Mouse (Mus musculus) retina, postnatal 1 day (tissue): ENCODE data around the gene Abcc12.

Experiments used
- DNase-seq: peaks from one replicate; pipeline ENCODE4 v3.0.0-alpha.2; 2012

Gene Abcc12

GRCm38 (mm10) chr8:86501341-86501740 lies 79.1 kb downstream of the Abcc12 start:
- DNase-seq = no peak

DNA sequence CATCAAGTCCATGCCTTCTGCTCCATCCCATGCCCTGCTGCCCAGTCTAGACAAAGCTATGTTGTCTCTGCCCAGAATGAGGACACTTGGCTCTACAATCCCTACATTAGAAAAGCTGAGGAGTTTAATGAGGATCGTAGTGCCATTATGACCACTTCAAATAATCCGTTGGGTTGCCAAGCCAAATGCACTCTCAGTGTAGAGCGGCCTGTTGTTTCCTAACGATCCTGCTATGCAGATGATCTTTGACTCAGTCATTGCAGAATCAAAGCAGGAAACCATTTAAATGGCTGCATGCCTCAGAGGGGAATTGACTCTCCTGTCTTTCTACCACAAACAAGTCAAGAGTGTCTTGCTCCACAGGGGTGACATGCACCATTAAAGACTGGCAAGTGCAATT lies 85.4 kb downstream of the Abcc12 start:
- no peak for DNase-seq

GRCm38 (mm10) chr8:86493841-86494240 lies 86.6 kb downstream of the Abcc12 start:
- no peak for DNase-seq

GRCm38 (mm10) chr8:86485411-86485810 lies 95.1 kb downstream of the Abcc12 start:
- DNase-seq = no peak

GRCm38 (mm10) chr8:86484244-86484643 lies 96.2 kb downstream of the Abcc12 start:
- no peak for DNase-seq

DNA sequence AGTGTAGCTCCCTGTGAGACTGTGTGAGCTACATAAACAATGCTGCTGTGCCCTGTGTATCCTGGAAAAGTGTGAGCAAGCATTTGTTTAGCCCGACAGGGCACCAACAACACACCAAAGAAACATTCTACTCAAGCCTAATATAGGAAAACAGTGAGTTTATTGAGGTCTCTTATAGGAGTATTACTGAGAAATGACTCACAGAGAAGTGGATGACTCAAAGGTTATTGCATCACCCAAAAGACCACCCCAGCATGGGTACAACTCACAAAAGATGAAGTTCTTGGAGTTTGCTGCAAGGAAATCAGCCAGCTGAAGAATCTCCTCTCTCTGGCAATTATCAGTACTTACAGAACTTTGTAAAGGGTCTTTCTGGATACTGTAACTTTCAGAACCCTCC lies 98.4 kb downstream of the Abcc12 start:
- no peak for DNase-seq

DNA sequence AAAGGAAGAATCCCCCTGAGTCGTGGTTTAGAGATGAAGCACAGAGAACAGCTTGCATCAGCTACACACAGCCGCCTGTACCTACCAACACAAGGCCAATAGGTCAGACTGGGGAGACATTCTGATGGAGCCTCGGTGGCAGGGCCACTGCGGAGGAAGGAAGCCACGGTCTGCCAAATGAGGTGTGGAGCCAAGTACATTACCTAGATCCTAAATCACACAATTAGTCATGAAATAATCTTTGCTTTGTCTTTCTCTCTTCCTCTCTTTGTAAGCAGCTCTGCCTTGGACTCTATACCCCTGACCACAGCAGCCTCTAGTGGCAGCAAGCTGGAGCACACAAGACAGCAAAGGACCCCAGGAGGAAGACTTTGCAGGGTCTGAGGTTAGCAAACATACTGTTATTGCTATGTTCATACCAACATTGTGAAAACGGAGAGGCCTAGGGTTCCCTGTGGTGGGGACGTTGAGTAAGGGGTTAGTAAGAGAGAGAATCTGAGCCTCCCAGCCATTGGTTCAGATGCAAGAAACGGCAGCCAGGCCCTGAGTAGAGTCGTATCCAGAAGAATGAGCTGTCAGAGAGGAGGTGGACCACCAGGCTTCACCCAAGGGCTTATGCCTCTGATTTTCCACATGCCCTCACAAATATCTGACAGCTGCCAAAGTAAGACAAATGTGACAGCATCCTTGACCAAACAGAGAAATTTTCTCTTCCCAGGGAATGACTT lies 104.6 kb downstream of the Abcc12 start:
- peak; percentile 63 for DNase-seq

DNA sequence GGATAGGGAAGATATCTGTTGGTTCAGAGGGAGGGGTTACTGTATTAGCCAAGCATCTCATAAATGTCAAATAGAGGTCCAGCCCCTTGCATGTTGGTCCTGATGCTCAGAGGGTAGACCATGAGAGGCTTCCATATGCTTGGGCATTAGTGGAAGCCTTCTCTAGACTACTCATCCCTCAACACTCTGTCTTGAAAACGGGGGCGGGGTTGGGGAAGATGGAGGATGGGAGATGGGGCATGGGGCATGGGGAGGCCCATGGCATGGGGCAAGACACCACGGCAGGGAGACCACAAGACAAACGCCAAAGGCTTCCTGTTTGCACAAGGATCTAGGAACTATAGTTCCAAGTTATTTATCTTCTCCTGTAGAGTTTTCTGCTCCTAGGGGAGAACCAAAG lies 106.0 kb downstream of the Abcc12 start:
- DNase-seq = no peak

- peak; percentile 5 for DNase-seq
Measured at GRCm38 (mm10) chr8:86473121-86473520, 107.4 kb downstream of the Abcc12 start.

DNA sequence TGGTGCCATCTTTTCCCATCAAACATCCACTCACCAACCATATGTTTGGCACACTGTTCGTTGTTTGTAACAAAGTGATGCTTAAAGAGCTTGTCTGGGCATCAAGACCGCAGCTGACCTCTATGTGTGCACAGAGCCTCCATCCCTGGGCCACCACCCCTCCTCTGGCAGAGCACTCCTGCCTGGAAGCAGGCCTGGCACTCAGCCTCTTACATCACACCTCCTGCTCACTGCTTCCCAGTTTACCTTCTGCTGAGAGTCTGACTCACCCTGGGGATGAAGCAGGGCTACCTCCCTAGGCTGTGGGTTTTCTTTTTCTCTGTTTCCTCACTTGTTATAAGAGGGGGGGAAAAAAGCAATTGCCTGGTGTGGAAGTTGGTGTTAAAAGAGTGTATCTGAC lies 109.8 kb downstream of the Abcc12 start:
- no peak for DNase-seq

- no peak for DNase-seq
Measured at GRCm38 (mm10) chr8:86463215-86463614, 117.3 kb downstream of the Abcc12 start.

DNA sequence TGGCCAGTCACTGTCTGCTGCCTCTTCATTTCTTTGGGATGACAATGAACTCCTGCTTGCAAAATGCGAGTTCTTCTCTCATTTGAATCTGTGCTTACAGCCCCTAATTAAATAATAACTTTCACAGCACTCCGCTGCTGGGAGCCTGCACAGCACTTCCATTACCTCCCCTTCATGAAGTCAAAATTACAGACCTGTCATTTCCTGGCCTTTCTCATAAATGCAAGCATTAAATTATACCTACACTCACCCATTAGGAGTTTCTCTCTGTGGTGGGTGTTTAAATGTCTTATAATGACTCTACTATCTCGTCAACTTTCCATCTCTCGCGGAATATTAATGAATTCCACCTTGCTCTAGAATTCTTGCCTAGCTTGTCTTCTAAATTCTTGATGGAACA lies 120.1 kb downstream of the Abcc12 start:
- DNase-seq = no peak

DNA sequence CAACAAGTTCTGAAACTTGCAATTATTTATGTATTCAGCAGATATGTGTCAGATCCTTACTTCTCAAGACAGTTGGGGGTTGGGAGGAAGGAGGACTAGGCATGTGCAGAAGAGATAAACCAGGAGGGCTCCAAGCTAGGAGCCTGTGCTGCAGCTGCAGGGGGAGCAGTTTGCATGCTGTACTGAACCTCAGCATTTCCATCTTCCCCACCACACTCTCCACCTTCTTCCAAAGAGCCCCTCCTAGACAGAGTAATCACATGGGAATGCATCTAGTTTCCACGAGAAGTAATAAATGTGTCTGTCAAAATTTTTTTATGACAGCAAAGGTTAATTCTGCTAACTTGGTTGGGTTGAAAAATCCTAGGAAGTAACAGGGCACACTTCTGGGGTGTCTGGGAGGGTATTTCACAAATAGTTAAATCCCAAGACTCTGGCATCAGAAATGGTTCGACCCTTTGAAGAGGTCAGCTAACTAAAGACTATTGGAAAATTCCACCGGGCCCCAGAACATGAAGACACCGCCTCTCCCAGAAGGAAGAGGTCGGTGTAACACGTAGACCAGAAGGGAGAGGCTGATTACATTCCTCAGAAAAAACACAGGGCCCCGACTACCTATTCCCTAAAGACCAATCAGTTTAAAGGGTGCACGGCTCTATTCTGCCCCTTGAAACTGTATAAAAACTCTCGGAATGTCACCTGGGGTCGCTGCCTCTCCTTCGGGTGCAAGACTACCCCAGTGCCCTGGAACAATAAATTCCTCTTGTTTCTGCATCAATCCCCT lies 126.6 kb downstream of the Abcc12 start:
- no peak for DNase-seq

GRCm38 (mm10) chr8:86449870-86450515 lies 130.5 kb downstream of the Abcc12 start:
- no peak for DNase-seq

DNA sequence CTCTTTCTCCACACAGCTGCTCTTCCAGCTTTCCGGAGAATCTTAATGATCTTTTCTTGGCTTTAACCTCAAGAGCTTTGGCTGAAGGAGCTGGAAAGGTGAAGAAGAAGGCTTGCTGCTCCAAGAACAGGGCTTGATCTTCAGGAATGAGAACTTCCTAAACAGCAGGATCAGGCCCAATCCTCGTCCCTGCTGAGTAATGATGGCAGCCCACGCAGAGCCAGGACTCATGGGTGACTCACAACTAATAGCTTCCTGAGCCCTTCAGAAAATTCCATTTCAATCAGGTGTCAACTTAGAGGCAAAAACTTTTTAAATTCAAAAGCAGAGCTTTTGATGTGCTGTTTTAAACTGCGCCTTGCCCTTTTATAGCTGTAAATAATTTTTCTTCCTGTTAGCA lies 135.0 kb downstream of the Abcc12 start:
- no peak for DNase-seq

GRCm38 (mm10) chr8:86443744-86444143 lies 136.7 kb downstream of the Abcc12 start:
- no peak for DNase-seq

DNA sequence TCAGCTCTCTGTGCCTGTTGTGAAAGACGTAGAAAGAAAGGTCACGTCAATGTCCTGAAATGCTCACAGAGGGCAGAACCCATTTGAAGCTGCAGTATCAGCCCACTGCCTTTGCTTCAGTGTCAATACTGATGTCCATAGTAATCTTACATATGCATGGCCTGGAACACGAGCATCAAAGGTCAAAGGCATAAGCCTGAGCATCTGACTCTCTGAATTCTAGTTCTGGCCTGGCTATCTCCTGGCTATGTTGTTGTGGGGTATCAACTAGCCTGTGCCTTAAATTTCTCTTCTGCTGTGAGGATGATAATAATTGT lies 141.5 kb downstream of the Abcc12 start:
- DNase-seq = no peak

- peak; percentile 63 for DNase-seq
Measured at GRCm38 (mm10) chr8:86438133-86438982, 142.1 kb downstream of the Abcc12 start.

DNA sequence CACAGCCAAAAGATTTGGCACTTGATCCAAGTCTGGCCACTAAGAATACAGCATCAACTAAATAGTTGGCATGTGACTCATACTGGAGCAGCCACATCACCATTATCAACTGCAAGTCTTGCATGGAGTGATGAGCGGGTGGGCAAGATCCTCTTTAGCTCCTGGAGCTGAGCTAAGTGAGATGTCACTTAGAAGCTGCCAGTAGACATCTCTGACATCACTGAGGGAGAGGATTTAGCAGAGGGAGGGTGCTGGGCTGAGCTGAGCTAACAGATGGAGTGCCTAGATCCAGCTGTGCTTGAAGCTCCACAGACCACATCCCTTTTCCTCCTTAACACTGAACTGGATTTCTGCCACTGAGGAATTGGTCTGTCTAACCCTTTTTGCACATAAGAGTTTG lies 143.1 kb downstream of the Abcc12 start:
- no peak for DNase-seq
